Mouse (Mus musculus) liver, embryonic 14.5 days (tissue): ENCODE measurements around the gene Hs3st6. TPM values are rescaled to one million over a fixed set of nuclear protein-coding genes. Genes with fewer than 3 reads are reported as not detected.
"Not testable (repeated sequence)": the region's sequence is repeated elsewhere in the genome, so short reads cannot be mapped to it uniquely, and the experiment has no call there.

Experiments
- ATAC-seq: fragments of 200-750 bp; cut with Nextera tagmentation; 2 replicates; pipeline ENCODE4 v1.8.0; 2017; ENCODE audit warnings: moderate number of reproducible peaks, mild to moderate bottlenecking, moderate library complexity; ENCODE audit not compliant: insufficient read depth
- DNase-seq, 3 experiments: peaks; one replicate each; pipeline ENCODE4 v3.0.0-alpha.2; 2012 to 2013; ENCODE audit warnings: low read depth in 3 of 3, low spot score in 3 of 3
- H3K27ac ChIP-seq: fragments of 300-500 bp; sonication (generic); 2 replicates; pipeline ENCODE4 v1.5.1; 2014; ENCODE audit warnings: moderate library complexity, mild to moderate bottlenecking, control low read depth, inconsistent platforms
- H3K27me3 ChIP-seq: fragments of 300-500 bp; sonication (generic); 2 replicates; pipeline ENCODE4 v1.6.1; 2014; ENCODE audit warnings: mild to moderate bottlenecking, low read length, moderate library complexity; ENCODE audit not compliant: control insufficient read depth, insufficient read depth
- H3K36me3 ChIP-seq: fragments of 300-500 bp; sonication (generic); replicated peaks from 2 replicates; pipeline ENCODE4 v1.6.1; 2014; ENCODE audit warnings: low read depth; ENCODE audit not compliant: control insufficient read depth, insufficient read depth
- H3K4me1 ChIP-seq, 2 experiments: fragments of 200-500 bp in 1 of 2; fragments of 300-500 bp in 1 of 2; sonication (generic) in 1 of 2; replicated peaks; 2 replicates each; pipeline ENCODE4 v1.6.1; 2012 to 2014; ENCODE audit warnings: antibody characterized with exemption in 1 of 2, inconsistent platforms in 1 of 2, low read length in 1 of 2; ENCODE audit not compliant: control insufficient read depth in 2 of 2, insufficient read depth in 2 of 2
- H3K4me2 ChIP-seq: fragments of 300-500 bp; sonication (generic); 2 replicates; pipeline ENCODE4 v1.6.1; 2014; ENCODE audit warnings: low read depth, mild to moderate bottlenecking, control low read depth, moderate library complexity
- H3K4me3 ChIP-seq, 2 experiments: fragments of 200-500 bp in 1 of 2; fragments of 300-500 bp in 1 of 2; sonication (generic) in 1 of 2; 2 replicates each; pipeline ENCODE4 v1.5.1; 2012 to 2014; ENCODE audit warnings: low read depth in 2 of 2, low read length in 2 of 2, mild to moderate bottlenecking in 2 of 2, control low read depth in 1 of 2, inconsistent platforms in 1 of 2, moderate library complexity in 1 of 2; ENCODE audit not compliant: insufficient read depth in 1 of 2
- H3K9ac ChIP-seq: fragments of 300-500 bp; sonication (generic); replicated peaks from 2 replicates; pipeline ENCODE4 v1.6.1; 2014; ENCODE audit warnings: mild to moderate bottlenecking, control low read depth, moderate library complexity
- H3K9me3 ChIP-seq: fragments of 300-500 bp; sonication (generic); 2 replicates; pipeline ENCODE4 v1.6.1; 2016; ENCODE audit warnings: low read length, mixed read lengths; ENCODE audit not compliant: control insufficient read depth
- CTCF ChIP-seq: IDR thresholded peaks from 2 replicates; pipeline ENCODE4 v1.5.1; 2016; ENCODE audit warnings: antibody characterized with exemption, low read depth, control low read depth
- EP300 ChIP-seq: IDR thresholded peaks from 2 replicates; pipeline ENCODE4 v1.6.1; 2016; ENCODE audit warnings: antibody characterized with exemption, low read depth
- WGBS: fragments of 180-500 bp; shearing (Covaris S2); extraction: QIAGEN DNeasy Blood & Tissue Kit; methylation state at CpG from one replicate; pipeline ENCODE4 v1.1.7; 2014; ENCODE audit not compliant: insufficient replicate concordance; 5-methylcytosine and 5-hydroxymethylcytosine counted together
- polyA plus RNA-seq, 2 experiments: library from polyadenylated mRNA; depleted of rRNA in 1 of 2; stranded (reverse) in 1 of 2; unstranded in 1 of 2; fragments of >200 nt; fragmentation: Nextera tagmentation in 1 of 2; extraction: Ambion mirVana in 1 of 2; gene quantifications; 2 replicates each; pipeline versions ENCODE4 v1.2.1 to v1.2.3; 2012 to 2014

Hs3st6 gene
- polyA plus RNA-seq, 2 experiments: 0.06 TPM; not detected in 1

GRCm38 (mm10) chr17:24708646-24709045, 44.1 kb upstream of the Hs3st6 start:
- no peak overlapping the region for H3K9ac ChIP-seq
- TF ChIP-seq EP300 (no peak), CTCF (peak; percentile 58; the same call in 1 of the 2 replicates)
- peaks cover 12 to 14% of the 10 kb centered on the region in 2 experiments for H3K4me1 ChIP-seq
- 18% methylated on average over 2 of the region's 2 CpGs for WGBS
- H3K27me3 ChIP-seq: no peaks in the 10 kb centered on the region
- peaks cover 3% of the 10 kb centered on the region; the same call in 1 of the 2 replicates for H3K36me3 ChIP-seq
- peak overlapping the region in 1 of 2 experiments; percentile 86; a peak in 2 of 4 replicates for H3K4me3 ChIP-seq
- ATAC-seq (no peak), DNase-seq (peak in 1 of 3 experiments; percentile 61)
- H3K4me2 ChIP-seq: peak overlapping the region; percentile 97
- H3K27ac ChIP-seq: no peak overlapping the region
- H3K9me3 ChIP-seq: no peaks in the 10 kb centered on the region

- no peak overlapping the region for H3K4me2 ChIP-seq
- H3K9me3 ChIP-seq: no peaks in the 10 kb centered on the region
- H3K4me3 ChIP-seq: no peak overlapping the region
- DNase-seq: no peak
- H3K27ac ChIP-seq: no peak overlapping the region
- TF ChIP-seq EP300 (no peak), CTCF (no peak)
- ATAC-seq: no peak
- 81% methylated on average over 6 of the region's 6 CpGs for WGBS
- no peaks in the 10 kb centered on the region for H3K27me3 ChIP-seq
- no peak overlapping the region for H3K9ac ChIP-seq
- H3K36me3 ChIP-seq: peaks cover under 1% of the 10 kb centered on the region; the same call in 1 of the 2 replicates
- peaks cover 2 to 6% of the 10 kb centered on the region in 2 experiments for H3K4me1 ChIP-seq
Measured at GRCm38 (mm10) chr17:24715556-24715955, 37.2 kb upstream of the Hs3st6 start.

GRCm38 (mm10) chr17:24716166-24716682, 36.6 kb upstream of the Hs3st6 start:
- Histone ChIP-seq H3K27ac (no peak overlapping the region), H3K9ac (no peak overlapping the region), H3K27me3 (no peaks in the 10 kb centered on the region), H3K9me3 (no peaks in the 10 kb centered on the region), H3K36me3 (peaks cover 5% of the 10 kb centered on the region), H3K4me3 (no peak overlapping the region), H3K4me1 (peaks cover 2 to 6% of the 10 kb centered on the region in 2 experiments), H3K4me2 (no peak overlapping the region)
- DNase-seq (no peak), ATAC-seq (no peak)
- 89% methylated on average over 15 of the region's 15 CpGs for WGBS
- TF ChIP-seq EP300: no peak
- TF ChIP-seq CTCF: no peak

- ATAC-seq (no peak), DNase-seq (no peak)
- Histone ChIP-seq H3K4me3 (peak within 1 kb of the TSS; percentile 96 to 97), H3K36me3 (peaks cover 19% of the 10 kb centered on the region), H3K4me1 (peaks cover 10 to 17% of the 10 kb centered on the region in 2 experiments), H3K9me3 (no peaks in the 10 kb centered on the region), H3K4me2 (peak within 1 kb of the TSS; percentile 92), H3K27ac (peak within 1 kb of the TSS; percentile 26; the same call in 1 of the 2 replicates), H3K27me3 (no peaks in the 10 kb centered on the region), H3K9ac (peak within 1 kb of the TSS; percentile 95)
- no peak for TF ChIP-seq CTCF
- TF ChIP-seq EP300: no peak
- WGBS: 64% methylated on average over 4 of the region's 4 CpGs
Measured at GRCm38 (mm10) chr17:24717943-24718342, 34.8 kb upstream of the Hs3st6 start, which contains the start of the genes Rnf151 and Rps2. Gene Rnf151 (minus strand): TSS chr17:24718063. Gene Rps2 (plus strand): TSS chr17:24718116.

- Histone ChIP-seq H3K9ac (peak overlapping the region; percentile 95), H3K4me3 (peak overlapping the region; percentile 96 to 97), H3K4me2 (peak overlapping the region; percentile 92), H3K4me1 (peaks cover 16 to 22% of the 10 kb centered on the region in 2 experiments), H3K36me3 (peaks cover 19% of the 10 kb centered on the region)
- peak; percentile 30; the same call in 1 of the 2 replicates for TF ChIP-seq CTCF
- not testable (repeated sequence) for H3K27ac ChIP-seq, H3K9me3 ChIP-seq, H3K27me3 ChIP-seq, DNase-seq, ATAC-seq
- WGBS: 30% methylated on average over 5 of the region's 5 CpGs
Measured at GRCm38 (mm10) chr17:24718938-24719337, 33.9 kb upstream of the Hs3st6 start.
